Mouse (Mus musculus) midbrain, embryonic 14.5 days (tissue): ENCODE data around the gene Tedc1. TPM values are rescaled to one million over a fixed set of nuclear protein-coding genes. Genes with fewer than 3 reads are reported as not detected.

Source experiments
- ATAC-seq: fragments of 200-750 bp; cut with Nextera tagmentation; 2 replicates; pipeline ENCODE4 v1.8.0; 2017; ENCODE audit warnings: moderate number of reproducible peaks, moderate library complexity; ENCODE audit not compliant: low FRiP score, low TSS enrichment
- DNase-seq: peaks from one replicate; pipeline ENCODE4 v3.0.0-alpha.2; 2015
- H3K27ac ChIP-seq: fragments of 300-500 bp; sonication (generic); replicated peaks from 2 replicates; pipeline ENCODE4 v1.5.1; 2014; ENCODE audit warnings: mild to moderate bottlenecking, low read depth, low read length, moderate library complexity
- H3K27me3 ChIP-seq: fragments of 300-500 bp; sonication (generic); 2 replicates; pipeline ENCODE4 v1.6.1; 2014; ENCODE audit warnings: low read length, control low read depth, mixed read lengths; ENCODE audit not compliant: control insufficient read depth, insufficient read depth
- H3K36me3 ChIP-seq: fragments of 300-500 bp; sonication (generic); 2 replicates; pipeline ENCODE4 v1.6.1; 2014; ENCODE audit warnings: low read length, control low read depth; ENCODE audit not compliant: control insufficient read depth, insufficient read depth
- H3K4me1 ChIP-seq: fragments of 300-500 bp; sonication (generic); 2 replicates; pipeline ENCODE4 v1.6.1; 2014; ENCODE audit warnings: mild to moderate bottlenecking, antibody characterized with exemption, low read length, control low read depth; ENCODE audit not compliant: control insufficient read depth, insufficient read depth
- H3K4me2 ChIP-seq: fragments of 300-500 bp; sonication (generic); 2 replicates; pipeline ENCODE4 v1.6.1; 2014; ENCODE audit warnings: mild to moderate bottlenecking, low read length, moderate library complexity
- H3K4me3 ChIP-seq: fragments of 300-500 bp; sonication (generic); replicated peaks from 2 replicates; pipeline ENCODE4 v1.5.1; 2014; ENCODE audit warnings: low read depth, low read length
- H3K9ac ChIP-seq: fragments of 300-500 bp; sonication (generic); replicated peaks from 2 replicates; pipeline ENCODE4 v1.6.1; 2014; ENCODE audit warnings: mild to moderate bottlenecking, low read length, moderate library complexity
- H3K9me3 ChIP-seq: fragments of 300-500 bp; sonication (generic); 2 replicates; pipeline ENCODE4 v1.6.1; 2016; ENCODE audit warnings: low read length, control low read depth, mixed read lengths; ENCODE audit not compliant: control insufficient read depth
- WGBS: fragments of 180-500 bp; shearing (Covaris S2); extraction: QIAGEN DNeasy Blood & Tissue Kit; methylation state at CpG from one replicate; pipeline ENCODE4 v1.1.7; 2014; 5-methylcytosine and 5-hydroxymethylcytosine counted together
- polyA plus RNA-seq: library from polyadenylated mRNA; unstranded; fragments of >200 nt; fragmentation: Nextera tagmentation; extraction: Ambion mirVana; gene quantifications from 2 replicates; pipeline ENCODE4 v1.2.1, GENCODE M21; 2014

The Tedc1 gene
- polyA plus RNA-seq: 11.9 and 14.1 TPM in 2 replicates

- peak; percentile 97 for ATAC-seq
- Histone ChIP-seq H3K9ac (peak within 1 kb of the TSS; percentile 48), H3K9me3 (no peaks in the 10 kb centered on the region), H3K27ac (peak within 1 kb of the TSS; percentile 61), H3K36me3 (no peaks in the 10 kb centered on the region), H3K4me2 (peak within 1 kb of the TSS; percentile 85), H3K4me1 (peaks cover 20% of the 10 kb centered on the region), H3K27me3 (peaks cover 10% of the 10 kb centered on the region; the same call in 1 of the 2 replicates), H3K4me3 (peak within 1 kb of the TSS; percentile 61)
- WGBS: under 1% methylated on average over 46 of the region's 46 CpGs
- DNase-seq: peak; percentile 100
These were observed at the start of gene Tedc1 for GRCm38 (mm10) chr12:113155887-113156539. Tedc1 (plus strand) TSS chr12:113156421.

DNA sequence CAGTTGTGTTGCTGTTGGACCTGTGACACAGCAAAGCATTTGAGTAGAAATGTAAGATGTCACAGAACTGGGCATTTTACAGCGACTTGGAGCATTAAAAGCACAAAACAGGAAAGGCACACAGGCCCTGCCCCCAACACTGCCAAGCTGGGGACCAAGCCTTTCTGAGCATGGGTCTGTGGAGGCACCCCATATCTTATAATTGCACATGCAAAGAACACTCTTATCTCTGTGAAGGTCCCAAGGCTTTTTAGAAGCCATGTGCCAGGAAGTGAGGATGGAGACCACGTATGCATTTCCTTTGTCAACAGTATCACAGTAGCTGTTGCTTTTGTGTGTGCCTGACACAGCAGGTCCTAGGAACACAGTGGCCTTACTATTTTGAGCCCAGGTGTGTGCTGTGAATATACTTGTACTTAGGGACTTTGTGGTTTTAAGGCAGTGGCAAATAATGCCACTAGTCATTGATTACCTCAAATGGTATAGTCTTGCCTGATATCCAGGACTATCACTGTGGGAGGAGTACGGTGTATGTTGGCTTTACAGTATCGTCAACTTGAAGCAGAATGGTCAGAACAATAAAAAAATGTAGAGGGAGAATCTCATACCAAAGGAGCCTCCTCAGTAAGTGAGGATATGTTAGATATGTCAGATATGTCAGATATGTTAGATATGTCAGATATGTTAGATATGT, 48.6 kb upstream of the Tedc1 start:
- WGBS: 86% methylated on average over 4 of the region's 4 CpGs

DNA sequence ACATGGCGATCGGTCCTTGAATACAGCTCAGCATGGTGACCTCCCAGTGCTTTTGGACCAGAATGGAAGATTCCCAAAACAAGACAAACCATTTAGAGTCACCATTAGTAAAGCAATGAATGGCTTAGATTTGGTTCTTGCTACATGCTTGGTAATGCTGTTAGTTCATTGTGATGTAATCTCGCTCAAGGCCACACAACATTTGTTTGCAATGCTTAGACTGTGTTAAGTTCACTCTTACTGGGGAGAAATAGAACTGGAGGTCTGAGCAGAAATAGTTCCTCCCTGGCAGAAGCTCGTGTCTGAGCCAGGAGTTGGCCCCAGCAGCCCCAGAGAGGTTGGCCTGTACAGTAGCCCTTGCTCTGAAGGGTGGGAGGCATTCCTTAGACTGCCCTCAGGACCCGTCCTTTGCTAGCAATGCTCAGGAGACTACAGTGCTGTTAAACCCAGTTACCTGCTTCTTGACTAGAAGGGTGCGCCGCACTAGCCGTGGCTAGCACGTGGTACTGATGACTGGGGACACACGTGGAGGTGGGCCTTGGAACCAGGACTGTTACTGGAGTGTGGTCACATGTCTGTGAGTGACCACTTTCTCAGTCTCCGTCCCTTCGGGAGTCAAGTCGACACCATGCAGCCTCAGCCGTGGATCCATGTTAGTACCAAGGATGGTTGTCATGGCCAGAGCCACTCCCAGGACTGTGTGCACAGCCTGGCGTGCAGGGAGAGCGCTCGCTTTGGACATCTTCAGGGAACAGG, 47.5 kb upstream of the Tedc1 start:
- Histone ChIP-seq H3K9ac (no peak overlapping the region), H3K4me2 (no peak overlapping the region), H3K36me3 (peaks cover 8% of the 10 kb centered on the region; the same call in 1 of the 2 replicates), H3K4me3 (no peak overlapping the region), H3K9me3 (no peaks in the 10 kb centered on the region), H3K27ac (0 out of 2 replicates have a peak overlapping the region, but pooled peaks have one; percentile 1), H3K4me1 (no peaks in the 10 kb centered on the region), H3K27me3 (no peaks in the 10 kb centered on the region)
- WGBS: 90% methylated on average over 17 of the region's 17 CpGs
- DNase-seq (no peak), ATAC-seq (no peak)

More for the DNA sequence above, 48.6 kb upstream of the Tedc1 start:
- H3K4me3 ChIP-seq: no peak overlapping the region
- no peaks in the 10 kb centered on the region for H3K27me3 ChIP-seq
- H3K27ac ChIP-seq: no peak overlapping the region
- H3K4me1 ChIP-seq: no peaks in the 10 kb centered on the region
- H3K9ac ChIP-seq: no peak overlapping the region
- H3K4me2 ChIP-seq: no peak overlapping the region
- DNase-seq: no peak
- 0 out of 2 replicates have a peak, but pooled peaks cover 3% of the 10 kb centered on the region for H3K36me3 ChIP-seq
- H3K9me3 ChIP-seq: no peaks in the 10 kb centered on the region
- ATAC-seq: no peak

- no peak overlapping the region for H3K4me3 ChIP-seq
- peaks cover 16% of the 10 kb centered on the region; the same call in 1 of the 2 replicates for H3K36me3 ChIP-seq
- H3K4me1 ChIP-seq: no peaks in the 10 kb centered on the region
- no peak overlapping the region for H3K9ac ChIP-seq
- H3K27me3 ChIP-seq: no peaks in the 10 kb centered on the region
- no peak for DNase-seq
- 89% methylated on average over 10 of the region's 10 CpGs for WGBS
- H3K4me2 ChIP-seq: no peak overlapping the region
- no peak overlapping the region for H3K27ac ChIP-seq
- ATAC-seq: no peak
- H3K9me3 ChIP-seq: no peaks in the 10 kb centered on the region
These were observed 46.4 kb upstream of the Tedc1 start for GRCm38 (mm10) chr12:113109801-113110200.

- Histone ChIP-seq H3K4me2 (no peak overlapping the region), H3K4me3 (no peak overlapping the region), H3K36me3 (peaks cover 42% of the 10 kb centered on the region), H3K4me1 (no peaks in the 10 kb centered on the region), H3K9ac (no peak overlapping the region), H3K9me3 (no peaks in the 10 kb centered on the region), H3K27ac (no peak overlapping the region), H3K27me3 (no peaks in the 10 kb centered on the region)
- DNase-seq: no peak
- ATAC-seq: no peak
- WGBS: 90% methylated on average over 4 of the region's 4 CpGs
These were observed 42.1 kb upstream of the Tedc1 start for GRCm38 (mm10) chr12:113114141-113114540.

- H3K9ac ChIP-seq: no peak overlapping the region
- 89% methylated on average over 16 of the region's 16 CpGs for WGBS
- no peak overlapping the region for H3K4me2 ChIP-seq
- H3K27ac ChIP-seq: no peak overlapping the region
- DNase-seq: no peak
- ATAC-seq: no peak
- H3K36me3 ChIP-seq: peaks cover 44% of the 10 kb centered on the region
- no peaks in the 10 kb centered on the region for H3K9me3 ChIP-seq
- no peak overlapping the region for H3K4me3 ChIP-seq
- H3K27me3 ChIP-seq: no peaks in the 10 kb centered on the region
- H3K4me1 ChIP-seq: no peaks in the 10 kb centered on the region
These were observed 41.2 kb upstream of the Tedc1 start for GRCm38 (mm10) chr12:113114856-113115538.

DNA sequence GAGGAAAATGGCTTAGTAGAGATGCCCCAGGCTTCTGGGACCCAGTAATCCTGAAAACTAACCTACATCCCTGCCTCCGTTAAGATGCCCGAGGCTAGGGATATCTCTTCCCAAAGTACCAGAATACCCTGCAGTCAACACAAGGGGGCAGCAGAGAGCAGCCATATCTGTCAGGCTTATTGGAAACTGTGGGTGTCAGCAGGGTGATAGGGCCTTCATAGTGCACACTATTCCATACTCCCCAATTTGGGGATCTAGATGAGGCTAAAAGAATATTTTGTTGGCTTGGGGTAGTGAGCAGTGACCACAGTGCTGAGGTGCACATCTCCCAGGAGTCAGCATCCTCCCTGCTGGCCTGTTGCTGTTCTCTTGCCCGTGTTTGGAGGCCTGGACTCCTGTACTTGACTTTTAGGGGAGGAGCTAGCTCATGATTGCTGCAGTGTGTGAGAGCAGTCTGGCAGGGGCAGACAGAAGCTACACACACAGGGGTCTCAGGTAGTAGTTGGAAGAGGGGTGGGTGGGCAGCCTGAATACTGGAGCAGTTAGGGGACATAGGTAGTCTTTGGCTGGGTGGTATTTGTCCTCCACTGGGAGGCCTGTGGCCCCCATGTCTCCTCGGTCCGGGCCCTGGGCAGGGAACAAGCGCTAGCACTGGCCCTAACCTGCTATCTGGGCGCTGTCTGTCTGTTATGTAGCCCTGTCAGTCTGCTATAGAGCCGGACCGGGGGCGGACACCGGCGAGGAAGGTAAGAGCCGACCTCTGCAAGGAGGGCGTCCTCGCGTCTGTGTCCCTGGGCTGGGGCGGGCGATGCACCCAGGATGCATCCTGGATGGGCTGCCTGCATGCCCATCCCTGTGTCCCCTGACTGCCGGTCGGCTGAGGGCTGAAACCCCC, 36.5 kb upstream of the Tedc1 start:
- Histone ChIP-seq H3K9me3 (no peaks in the 10 kb centered on the region), H3K4me2 (no peak overlapping the region), H3K4me1 (no peaks in the 10 kb centered on the region), H3K36me3 (peaks cover 79% of the 10 kb centered on the region), H3K4me3 (no peak overlapping the region), H3K27me3 (no peaks in the 10 kb centered on the region), H3K27ac (no peak overlapping the region), H3K9ac (no peak overlapping the region)
- 85% methylated on average over 20 of the region's 20 CpGs for WGBS
- DNase-seq: peak; percentile 91
- peak; percentile 55; the same call in 1 of the 2 replicates for ATAC-seq
